Mouse (Mus musculus) ES-E14 (cell line): ENCODE measurements at regions not wholly inside any gene's neighbourhood (a gene's known extent, or its start where the extent isn't known, plus 50 kb on each side); places are given as distances from the start of the nearest gene placed in this dataset.

Experiments used
- CHD2 ChIP-seq: IDR thresholded peaks from 2 replicates; pipeline ENCODE4 v1.6.1; 2014; ENCODE audit warnings: mild to moderate bottlenecking, low read depth, low read length, inconsistent platforms
- ZC3H11A ChIP-seq: IDR thresholded peaks from 2 replicates; pipeline ENCODE4 v1.6.1; 2012; ENCODE audit warnings: low read depth, mild to moderate bottlenecking, inconsistent platforms, low read length, borderline replicate concordance

GRCm38 (mm10) chrX:162284252-162284651 lies 124.7 kb upstream of the Nhs start:
- TF ChIP-seq ZC3H11A (no peak), CHD2 (no peak)
